Mouse (Mus musculus) cerebellum, adult 2 months (tissue): Measurements from ENCODE around the gene Snca.

Experiments
- CTCF ChIP-seq: fragments of 200-500 bp; IDR thresholded peaks from 2 replicates; pipeline ENCODE4 v1.5.1; 2011; ENCODE audit warnings: low read depth, mild to moderate bottlenecking, control low read depth, low read length, moderate library complexity, borderline replicate concordance; ENCODE audit not compliant: insufficient read depth
- POLR2A ChIP-seq: fragments of 200-500 bp; IDR thresholded peaks from 2 replicates; pipeline ENCODE4 v1.6.1; 2011; ENCODE audit warnings: low read length, control low read depth, borderline replicate concordance; ENCODE audit not compliant: insufficient read depth

- TF ChIP-seq CTCF (no peak), POLR2A (no peak)
Observed at GRCm38 (mm10) chr6:60762864-60763263, 66.8 kb downstream of the Snca start.
